Mouse (Mus musculus) liver, postnatal 0 days (tissue): Measurements from ENCODE around the gene Naa11. TPM values are rescaled to one million over a fixed set of nuclear protein-coding genes. Genes with fewer than 3 reads are reported as not detected.

ENCODE experiments used
- ATAC-seq: fragments of 200-750 bp; cut with Nextera tagmentation; 2 replicates; pipeline ENCODE4 v1.8.0; 2017; ENCODE audit warnings: mild to moderate bottlenecking, moderate library complexity
- DNase-seq: peaks from one replicate; pipeline ENCODE4 v3.0.0-alpha.2; 2016
- H3K27ac ChIP-seq: fragments of 300-500 bp; sonication (generic); 2 replicates; pipeline ENCODE4 v1.5.1; 2014; ENCODE audit warnings: antibody characterized with exemption, moderate library complexity, mild to moderate bottlenecking, low read depth
- H3K27me3 ChIP-seq: fragments of 300-500 bp; sonication (generic); 2 replicates; pipeline ENCODE4 v1.6.1; 2014; ENCODE audit warnings: low read length, control low read depth, mixed read lengths; ENCODE audit not compliant: insufficient read depth
- H3K36me3 ChIP-seq: fragments of 300-500 bp; sonication (generic); replicated peaks from 2 replicates; pipeline ENCODE4 v1.6.1; 2014; ENCODE audit warnings: mild to moderate bottlenecking, control low read depth, low read length, moderate library complexity, mixed read lengths; ENCODE audit not compliant: insufficient read depth
- H3K4me1 ChIP-seq: fragments of 300-500 bp; sonication (generic); 2 replicates; pipeline ENCODE4 v1.6.1; 2014; ENCODE audit warnings: antibody characterized with exemption, mild to moderate bottlenecking, control low read depth; ENCODE audit not compliant: insufficient read depth
- H3K4me2 ChIP-seq: fragments of 300-500 bp; sonication (generic); 2 replicates; pipeline ENCODE4 v1.6.1; 2014; ENCODE audit warnings: low read depth, mild to moderate bottlenecking, low read length, moderate library complexity, mixed read lengths
- H3K4me3 ChIP-seq: fragments of 300-500 bp; sonication (generic); 2 replicates; pipeline ENCODE4 v1.5.1; 2014; ENCODE audit warnings: low read depth, low read length
- H3K9ac ChIP-seq: fragments of 300-500 bp; sonication (generic); replicated peaks from 2 replicates; pipeline ENCODE4 v1.6.1; 2014; ENCODE audit warnings: mild to moderate bottlenecking, moderate library complexity
- H3K9me3 ChIP-seq: fragments of 300-500 bp; sonication (generic); 2 replicates; pipeline ENCODE4 v1.6.1; 2016; ENCODE audit warnings: mild to moderate bottlenecking, control low read depth, low read length, mixed read lengths
- CTCF ChIP-seq: sonication (generic); IDR thresholded peaks from 2 replicates; pipeline ENCODE4 v1.5.1; 2016; ENCODE audit warnings: antibody characterized with exemption, low read depth
- EP300 ChIP-seq: IDR thresholded peaks from 2 replicates; pipeline ENCODE4 v1.6.1; 2016; ENCODE audit warnings: antibody characterized with exemption, low read depth, mild to moderate bottlenecking
- WGBS: fragments of 180-500 bp; shearing (Covaris S2); extraction: QIAGEN DNeasy Blood & Tissue Kit; methylation state at CpG from one replicate; pipeline ENCODE4 v1.1.7; 2014; ENCODE audit not compliant: insufficient replicate concordance; 5-methylcytosine and 5-hydroxymethylcytosine counted together
- polyA plus RNA-seq: library from polyadenylated mRNA; unstranded; fragments of >200 nt; fragmentation: Nextera tagmentation; extraction: Ambion mirVana; gene quantifications from 2 replicates; pipeline ENCODE4 v1.2.1, GENCODE M21; 2015

Gene Naa11
- polyA plus RNA-seq, 1 experiment from 2014 or later, result not detected

GRCm38 (mm10) chr5:97348760-97349159 lies 43.4 kb downstream of the Naa11 start:
- DNase-seq, result no peak
- no peak overlapping the region for H3K27ac ChIP-seq
- H3K9ac ChIP-seq, result no peak overlapping the region
- no peaks in the 10 kb centered on the region for H3K27me3 ChIP-seq
- no peak overlapping the region for H3K4me2 ChIP-seq
- no peak for ATAC-seq
- H3K4me3 ChIP-seq, result no peak overlapping the region
- H3K36me3 ChIP-seq, result no peaks in the 10 kb centered on the region
- H3K4me1 ChIP-seq, result no peaks in the 10 kb centered on the region
- TF ChIP-seq CTCF, result no peak
- TF ChIP-seq EP300, result no peak
- no peaks in the 10 kb centered on the region for H3K9me3 ChIP-seq
- WGBS, result 71% methylated on average over 2 of the region's 2 CpGs

GRCm38 (mm10) chr5:97348310-97348709 lies 43.9 kb downstream of the Naa11 start:
- ATAC-seq (no peak), DNase-seq (no peak)
- no peak overlapping the region for H3K9ac ChIP-seq

GRCm38 (mm10) chr5:97345732-97346253 lies 46.4 kb downstream of the Naa11 start:
- Histone ChIP-seq H3K4me1 (no peaks in the 10 kb centered on the region), H3K4me3 (no peak overlapping the region), H3K27me3 (no peaks in the 10 kb centered on the region), H3K36me3 (no peaks in the 10 kb centered on the region), H3K4me2 (no peak overlapping the region), H3K9me3 (no peaks in the 10 kb centered on the region), H3K9ac (no peak overlapping the region), H3K27ac (no peak overlapping the region)
- 86% methylated on average over 10 of the region's 10 CpGs for WGBS
- no peak for TF ChIP-seq CTCF
- no peak for TF ChIP-seq EP300
- DNase-seq, result no peak
- no peak for ATAC-seq

More at GRCm38 (mm10) chr5:97348310-97348709, 43.9 kb downstream of the Naa11 start:
- Histone ChIP-seq H3K27ac (no peak overlapping the region), H3K27me3 (no peaks in the 10 kb centered on the region), H3K4me2 (no peak overlapping the region), H3K9me3 (no peaks in the 10 kb centered on the region), H3K36me3 (no peaks in the 10 kb centered on the region), H3K4me3 (no peak overlapping the region), H3K4me1 (no peaks in the 10 kb centered on the region)
- 74% methylated on average over 8 of the region's 8 CpGs for WGBS
- TF ChIP-seq CTCF, result no peak
- no peak for TF ChIP-seq EP300

- DNase-seq, result no peak
- no peak overlapping the region for H3K9ac ChIP-seq
- no peak for TF ChIP-seq EP300
- TF ChIP-seq CTCF, result no peak
- ATAC-seq, result no peak
- no peak overlapping the region for H3K4me3 ChIP-seq
- H3K9me3 ChIP-seq, result no peaks in the 10 kb centered on the region
- H3K27ac ChIP-seq, result no peak overlapping the region
- H3K36me3 ChIP-seq, result no peaks in the 10 kb centered on the region
- H3K27me3 ChIP-seq, result no peaks in the 10 kb centered on the region
- H3K4me1 ChIP-seq, result no peaks in the 10 kb centered on the region
- no peak overlapping the region for H3K4me2 ChIP-seq
Measured at GRCm38 (mm10) chr5:97345129-97345528, 47.0 kb downstream of the Naa11 start.

GRCm38 (mm10) chr5:97344144-97344543 lies 48.0 kb downstream of the Naa11 start:
- no peak overlapping the region for H3K9ac ChIP-seq
- DNase-seq, result no peak

GRCm38 (mm10) chr5:97334794-97335193 lies 57.4 kb downstream of the Naa11 start:
- Histone ChIP-seq H3K4me3 (no peak overlapping the region), H3K9ac (no peak overlapping the region), H3K27ac (no peak overlapping the region), H3K36me3 (no peaks in the 10 kb centered on the region), H3K27me3 (no peaks in the 10 kb centered on the region), H3K4me2 (no peak overlapping the region), H3K9me3 (no peaks in the 10 kb centered on the region), H3K4me1 (no peaks in the 10 kb centered on the region)
- WGBS, result 45% methylated on average over 3 of the region's 3 CpGs
- TF ChIP-seq EP300 (no peak), CTCF (no peak)
- no peak for DNase-seq
- no peak for ATAC-seq

More at GRCm38 (mm10) chr5:97344144-97344543, 48.0 kb downstream of the Naa11 start:
- Histone ChIP-seq H3K9me3 (no peaks in the 10 kb centered on the region), H3K4me1 (no peaks in the 10 kb centered on the region), H3K27me3 (no peaks in the 10 kb centered on the region), H3K27ac (no peak overlapping the region), H3K4me2 (no peak overlapping the region), H3K4me3 (no peak overlapping the region), H3K36me3 (no peaks in the 10 kb centered on the region)
- TF ChIP-seq EP300 (no peak), CTCF (no peak)
- 91% methylated on average over 3 of the region's 3 CpGs for WGBS
- no peak for ATAC-seq

Other genes with a start within 250 kb of the Naa11 start
- gene Gk2, start 64.6 kb upstream of the Naa11 start, polyA plus RNA-seq, result not detected in 2 replicates